Mouse (Mus musculus): ENCODE measurements around the gene Emp2. TPM values are rescaled to one million over a fixed set of nuclear protein-coding genes. Genes with fewer than 3 reads are reported as not detected.

Gene Emp2
- polyA plus RNA-seq, 1 experiment from 2014 or later, result 44.6 TPM

DNA sequence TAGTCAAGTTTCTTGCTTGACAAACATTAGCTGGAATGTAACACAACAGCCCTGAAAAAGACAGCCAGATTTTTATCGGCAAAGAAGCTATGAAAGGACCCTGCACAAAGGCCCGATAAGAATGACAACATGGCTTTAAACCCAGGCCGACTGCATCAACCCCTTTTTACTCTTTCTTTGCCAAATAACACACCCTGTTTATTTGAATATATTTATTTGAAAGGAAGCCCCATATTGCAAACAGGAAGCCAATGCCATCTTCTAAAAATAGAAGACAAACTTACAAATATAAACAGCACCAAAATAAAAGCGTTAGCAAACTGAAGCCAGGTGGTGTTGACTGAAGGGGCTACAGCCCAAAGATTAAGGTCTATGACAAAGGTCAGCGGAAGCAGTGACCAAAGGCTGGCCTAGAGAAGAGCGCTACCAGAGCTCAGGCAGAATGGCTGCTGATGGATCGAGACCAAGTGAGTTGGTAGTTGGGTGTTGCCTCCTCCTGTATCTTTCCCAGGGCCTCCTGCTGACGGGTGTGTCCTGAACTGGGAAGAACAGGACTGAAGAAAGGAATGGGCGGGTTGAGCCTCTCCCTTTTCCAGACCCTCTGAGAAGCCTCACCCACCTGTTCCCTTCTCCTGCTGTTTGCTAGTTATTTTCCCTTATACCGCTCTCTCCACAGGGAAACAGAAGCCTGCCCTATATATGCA, 2.9 kb upstream of the Emp2 start:
- no peak overlapping the region for H3K27ac ChIP-seq
- no peak for ATAC-seq (replicated peaks; ENCODE audit: insufficient number of reproducible peaks, insufficient read depth, low FRiP score, low read depth)
- peaks cover 11% of the 10 kb centered on the region for H3K27me3 ChIP-seq
- 73% methylated on average over 10 of the region's 10 CpGs for WGBS
- no peaks in the 10 kb centered on the region for H3K36me3 ChIP-seq
- no peak overlapping the region for H3K4me3 ChIP-seq
- H3K9ac ChIP-seq, result no peak overlapping the region
- no peak overlapping the region for H3K4me2 ChIP-seq
- H3K4me1 ChIP-seq (replicated peaks), result peaks cover 23% of the 10 kb centered on the region
- H3K9me3 ChIP-seq (replicated peaks), result no peaks in the 10 kb centered on the region

DNA sequence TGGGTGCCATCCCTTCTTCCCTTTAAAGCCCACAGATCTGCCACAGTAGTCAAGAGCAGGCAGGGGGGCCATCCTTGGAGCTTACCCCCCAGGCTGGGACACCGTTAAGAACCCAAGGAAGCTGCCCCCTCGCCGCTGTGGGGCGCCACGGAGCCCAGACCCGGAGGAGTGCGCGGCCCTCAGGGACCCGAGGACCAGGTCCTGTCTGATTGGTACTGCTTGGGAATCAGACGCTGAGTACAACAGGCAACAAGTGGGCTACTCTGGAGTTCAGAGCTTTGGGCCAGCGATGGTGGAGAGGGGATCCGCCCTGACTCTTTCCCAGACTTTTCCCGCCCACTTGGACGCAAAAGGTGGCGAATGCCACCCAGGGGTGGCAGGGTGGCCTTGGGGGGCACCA, 542 bp downstream of the Emp2 start:
- no peaks in the 10 kb centered on the region for H3K9me3 ChIP-seq (replicated peaks)
- peak; percentile 39; the same call in 1 of the 2 replicates for ATAC-seq (replicated peaks; ENCODE audit: insufficient number of reproducible peaks, insufficient read depth, low FRiP score, low read depth)
- peaks cover 31% of the 10 kb centered on the region for H3K4me1 ChIP-seq (replicated peaks)
- peak overlapping the region; percentile 79 for H3K27ac ChIP-seq
- peak overlapping the region; percentile 73 for H3K9ac ChIP-seq
- WGBS, result under 1% methylated on average over 15 of the region's 15 CpGs
- peak overlapping the region; percentile 84 for H3K4me2 ChIP-seq
- no peaks in the 10 kb centered on the region for H3K36me3 ChIP-seq
- peaks cover 3% of the 10 kb centered on the region for H3K27me3 ChIP-seq
- peak overlapping the region; percentile 81 for H3K4me3 ChIP-seq

DNA sequence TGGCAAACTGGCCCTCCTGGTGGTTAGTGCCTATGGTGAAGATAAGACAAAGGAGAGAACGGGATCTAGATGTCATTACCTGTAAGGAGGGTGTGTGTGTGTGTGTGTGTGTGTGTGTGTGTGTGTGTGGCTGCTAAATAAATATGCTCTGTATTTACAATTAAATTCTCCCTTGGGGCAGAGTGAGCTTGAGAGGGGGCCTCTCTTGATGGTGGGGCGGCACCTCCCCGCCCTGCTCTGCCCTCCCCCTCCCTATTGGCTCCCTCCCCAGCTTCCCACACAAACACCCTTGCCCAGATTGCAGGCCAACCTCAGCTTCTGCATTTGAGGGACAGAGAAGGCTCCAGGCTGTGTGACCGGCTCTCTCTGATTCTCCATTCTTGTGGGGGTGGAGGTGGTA, 1.8 kb downstream of the Emp2 start:
- Histone ChIP-seq H3K9ac (no peak overlapping the region), H3K27ac (peak overlapping the region; percentile 83), H3K4me1 (replicated peaks) (peaks cover 31% of the 10 kb centered on the region), H3K4me3 (no peak overlapping the region; the same call in 1 of the 2 replicates), H3K4me2 (peak overlapping the region; percentile 84), H3K27me3 (peaks cover 3% of the 10 kb centered on the region), H3K36me3 (no peaks in the 10 kb centered on the region), H3K9me3 (replicated peaks) (no peaks in the 10 kb centered on the region)
- WGBS, result 55% methylated on average over 4 of the region's 4 CpGs
- no peak for ATAC-seq (replicated peaks; ENCODE audit: insufficient number of reproducible peaks, insufficient read depth, low FRiP score, low read depth)

GRCm38 (mm10) chr16:10311086-10311485, 2.7 kb downstream of the Emp2 start:
- Histone ChIP-seq H3K9ac (no peak overlapping the region), H3K9me3 (replicated peaks) (no peaks in the 10 kb centered on the region), H3K27me3 (peaks cover 3% of the 10 kb centered on the region), H3K4me1 (replicated peaks) (peaks cover 37% of the 10 kb centered on the region), H3K36me3 (no peaks in the 10 kb centered on the region), H3K4me3 (0 out of 2 replicates have a peak overlapping the region, but pooled peaks have one; percentile 2), H3K4me2 (peak overlapping the region; percentile 84), H3K27ac (peak overlapping the region; percentile 83)
- ATAC-seq (replicated peaks; ENCODE audit: insufficient number of reproducible peaks, insufficient read depth, low FRiP score, low read depth), result peak; percentile 71
- 31% methylated on average over 3 of the region's 3 CpGs for WGBS

DNA sequence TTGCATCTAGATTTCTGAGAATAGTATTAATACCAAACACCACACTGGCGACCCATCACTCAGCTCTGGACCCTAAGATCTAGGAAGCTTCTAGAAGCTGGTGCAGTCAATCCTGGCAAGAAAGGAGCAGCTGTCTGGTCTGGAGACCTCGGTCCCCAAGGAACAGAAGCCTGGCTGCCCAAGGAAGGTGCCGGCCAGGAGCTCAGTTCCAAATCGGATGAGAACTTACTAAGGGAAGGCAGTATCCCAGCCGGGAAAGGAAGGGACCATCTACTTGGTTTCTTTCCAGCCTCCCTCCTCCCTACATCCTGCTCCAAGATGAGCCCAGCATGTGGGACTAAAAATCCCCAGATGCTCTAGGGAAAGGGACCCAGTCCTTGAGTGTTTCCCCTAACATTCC, 3.3 kb downstream of the Emp2 start:
- 67% methylated on average over 5 of the region's 5 CpGs for WGBS
- H3K4me3 ChIP-seq, result no peak overlapping the region
- peak overlapping the region; percentile 83 for H3K27ac ChIP-seq
- H3K9ac ChIP-seq, result no peak overlapping the region
- ATAC-seq (replicated peaks; ENCODE audit: insufficient number of reproducible peaks, insufficient read depth, low FRiP score, low read depth), result no peak
- peaks cover 3% of the 10 kb centered on the region for H3K27me3 ChIP-seq
- H3K36me3 ChIP-seq, result no peaks in the 10 kb centered on the region
- peaks cover 39% of the 10 kb centered on the region for H3K4me1 ChIP-seq (replicated peaks)
- H3K4me2 ChIP-seq, result peak overlapping the region; percentile 84
- no peaks in the 10 kb centered on the region for H3K9me3 ChIP-seq (replicated peaks)

GRCm38 (mm10) chr16:10307351-10307750, 6.4 kb downstream of the Emp2 start:
- Histone ChIP-seq H3K9ac (no peak overlapping the region), H3K27ac (no peak overlapping the region), H3K36me3 (no peaks in the 10 kb centered on the region), H3K4me3 (no peak overlapping the region), H3K4me2 (no peak overlapping the region), H3K9me3 (replicated peaks) (no peaks in the 10 kb centered on the region), H3K27me3 (no peaks in the 10 kb centered on the region), H3K4me1 (replicated peaks) (peaks cover 29% of the 10 kb centered on the region)
- 58% methylated on average over 5 of the region's 5 CpGs for WGBS
- no peak for ATAC-seq (replicated peaks; ENCODE audit: insufficient number of reproducible peaks, insufficient read depth, low FRiP score, low read depth)

- H3K4me1 ChIP-seq (replicated peaks), result peaks cover 21% of the 10 kb centered on the region
- no peaks in the 10 kb centered on the region for H3K36me3 ChIP-seq
- no peak overlapping the region for H3K4me2 ChIP-seq
- 53% methylated on average over 3 of the region's 3 CpGs for WGBS
- no peak overlapping the region for H3K27ac ChIP-seq
- no peaks in the 10 kb centered on the region for H3K9me3 ChIP-seq (replicated peaks)
- no peak overlapping the region for H3K9ac ChIP-seq
- ATAC-seq (replicated peaks; ENCODE audit: insufficient number of reproducible peaks, insufficient read depth, low FRiP score, low read depth), result no peak
- H3K27me3 ChIP-seq, result no peaks in the 10 kb centered on the region
- H3K4me3 ChIP-seq, result no peak overlapping the region
Measured at GRCm38 (mm10) chr16:10306101-10306500, 7.7 kb downstream of the Emp2 start.

GRCm38 (mm10) chr16:10301337-10301736, 12.4 kb downstream of the Emp2 start:
- Histone ChIP-seq H3K27me3 (no peaks in the 10 kb centered on the region), H3K36me3 (no peaks in the 10 kb centered on the region), H3K4me3 (no peak overlapping the region), H3K4me1 (replicated peaks) (peaks cover 31% of the 10 kb centered on the region), H3K27ac (no peak overlapping the region), H3K9me3 (replicated peaks) (no peaks in the 10 kb centered on the region), H3K4me2 (no peak overlapping the region), H3K9ac (no peak overlapping the region)
- ATAC-seq (replicated peaks; ENCODE audit: insufficient number of reproducible peaks, insufficient read depth, low FRiP score, low read depth), result no peak
- 53% methylated on average over 3 of the region's 3 CpGs for WGBS

DNA sequence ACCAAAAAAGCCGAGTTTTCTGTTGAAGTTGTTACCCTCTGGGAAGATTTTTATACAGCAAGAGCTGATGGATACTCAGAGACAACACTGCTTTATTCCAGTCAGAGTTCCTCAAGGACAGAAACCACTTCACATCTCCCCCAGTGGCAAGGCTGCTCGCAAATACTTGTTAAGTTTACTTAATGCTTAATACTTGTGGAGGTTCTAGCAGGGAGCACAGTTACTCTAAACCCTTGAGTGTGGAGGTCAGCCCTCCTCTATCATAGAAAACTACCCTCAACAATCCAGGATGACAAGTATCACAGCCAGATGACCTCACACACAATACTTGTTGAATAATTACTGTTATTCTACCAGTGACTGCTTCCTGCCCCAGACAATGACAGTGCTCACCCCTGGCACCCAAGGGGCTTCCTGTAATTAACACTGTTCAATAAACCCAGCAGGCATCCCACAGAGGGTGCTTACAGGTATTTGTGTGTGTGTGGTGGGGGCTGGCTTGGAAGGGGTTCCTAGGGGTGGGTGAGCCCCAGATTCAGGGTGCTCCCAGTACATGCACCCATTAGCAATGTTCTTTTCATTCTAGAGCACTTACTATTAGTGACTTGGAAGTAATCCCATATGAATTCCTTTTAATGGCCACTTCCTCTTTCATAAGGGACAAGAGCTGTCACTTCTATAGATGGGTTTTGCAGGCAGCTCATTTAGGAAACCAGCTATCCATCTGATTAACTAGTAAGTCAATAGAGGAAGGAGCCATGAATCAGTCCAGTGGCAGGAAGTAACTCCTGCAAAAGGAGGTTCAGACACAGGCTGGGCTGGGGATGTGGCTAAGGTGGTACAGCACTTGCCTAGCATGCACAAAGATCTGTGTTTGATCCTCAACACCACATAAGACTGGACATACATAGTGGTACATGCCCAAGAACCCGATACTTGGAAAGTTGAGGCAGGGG, 13.3 kb downstream of the Emp2 start:
- H3K4me1 ChIP-seq (replicated peaks), result peaks cover 27% of the 10 kb centered on the region
- H3K36me3 ChIP-seq, result no peaks in the 10 kb centered on the region
- H3K4me2 ChIP-seq, result no peak overlapping the region
- 56% methylated on average over 3 of the region's 3 CpGs for WGBS
- H3K27ac ChIP-seq, result peak overlapping the region; percentile 25
- H3K27me3 ChIP-seq, result no peaks in the 10 kb centered on the region
- H3K9ac ChIP-seq, result no peak overlapping the region
- no peaks in the 10 kb centered on the region for H3K9me3 ChIP-seq (replicated peaks)
- no peak for ATAC-seq (replicated peaks; ENCODE audit: insufficient number of reproducible peaks, insufficient read depth, low FRiP score, low read depth)
- no peak overlapping the region for H3K4me3 ChIP-seq

DNA sequence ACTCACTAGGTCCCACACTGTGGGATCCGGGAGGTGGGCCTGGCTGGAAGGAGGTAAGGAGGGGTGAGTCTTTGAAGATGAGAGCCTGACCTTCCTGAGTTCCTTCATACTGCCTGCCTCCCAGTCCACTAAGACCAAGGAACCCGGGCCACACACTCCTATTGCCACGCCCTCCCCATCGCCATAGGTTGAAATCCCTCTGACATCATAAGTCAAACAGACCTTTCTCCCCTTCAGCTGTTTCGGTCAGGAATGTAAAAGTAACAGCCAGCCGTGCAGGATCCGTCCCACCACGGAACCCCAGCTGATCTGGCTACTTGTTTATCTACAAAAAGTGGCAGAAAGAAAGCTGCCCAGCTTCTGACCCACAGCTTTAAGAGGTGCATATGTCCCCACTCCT, 14.1 kb downstream of the Emp2 start:
- Histone ChIP-seq H3K4me1 (replicated peaks) (peaks cover 25% of the 10 kb centered on the region), H3K27ac (peak overlapping the region; percentile 25), H3K9ac (no peak overlapping the region), H3K27me3 (no peaks in the 10 kb centered on the region), H3K4me2 (no peak overlapping the region), H3K9me3 (replicated peaks) (no peaks in the 10 kb centered on the region), H3K4me3 (no peak overlapping the region), H3K36me3 (no peaks in the 10 kb centered on the region)
- 0 out of 2 replicates have a peak, but pooled peaks have one; percentile 20 for ATAC-seq (replicated peaks; ENCODE audit: insufficient number of reproducible peaks, insufficient read depth, low FRiP score, low read depth)
- 25% methylated on average over 8 of the region's 8 CpGs for WGBS

All from heart, embryonic 15.5 days (tissue).